Mouse (Mus musculus): ENCODE results near the gene Foxk2.
"Not testable (repeated sequence)": the region's sequence is repeated elsewhere in the genome, so short reads cannot be mapped to it uniquely, and the experiment has no call there.

Foxk2 gene

DNA sequence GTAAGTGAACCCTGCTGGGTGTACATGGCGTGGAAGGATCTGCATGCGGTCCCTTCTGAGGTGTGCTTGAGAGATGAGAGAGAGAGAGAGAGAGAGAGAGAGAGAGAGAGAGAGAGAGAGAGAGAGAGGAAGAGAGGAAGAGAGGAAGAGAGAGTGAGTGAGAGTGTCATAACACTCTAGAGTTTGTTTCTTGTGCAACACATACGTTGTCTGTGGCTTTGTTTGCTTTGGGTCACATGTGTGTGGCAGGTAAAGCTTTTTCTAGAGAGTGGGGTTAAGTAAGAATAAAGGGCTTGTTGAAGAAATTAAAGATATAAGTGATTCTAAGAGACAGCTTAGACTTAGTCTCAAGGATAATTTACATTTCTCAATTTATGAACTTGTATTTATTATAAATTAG, 18.2 kb downstream of the Foxk2 start:
- DNase-seq (ENCODE audit: low spot score in 2 of 2): no peak

DNA sequence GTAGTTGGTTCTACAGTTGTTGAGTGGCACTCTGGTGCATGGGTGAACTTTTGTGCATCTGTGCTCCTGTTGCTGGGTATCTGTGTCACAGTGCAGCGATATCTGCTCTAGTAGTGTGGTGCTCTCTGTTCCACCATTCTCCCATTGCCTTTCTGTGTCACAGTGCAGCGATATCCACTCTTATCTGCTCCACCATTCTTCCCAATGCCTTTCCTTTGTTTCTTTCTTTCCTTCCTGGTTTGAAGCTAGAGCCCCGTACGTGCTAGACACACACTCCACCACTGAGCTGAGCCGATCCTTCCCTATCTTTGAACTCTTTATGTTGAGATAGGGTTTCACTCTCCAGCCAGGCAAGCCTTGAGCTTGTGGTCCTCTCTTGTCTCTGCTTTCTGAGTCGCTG, 23.1 kb downstream of the Foxk2 start:
- no peak for DNase-seq (ENCODE audit: low spot score in 2 of 2)

DNA sequence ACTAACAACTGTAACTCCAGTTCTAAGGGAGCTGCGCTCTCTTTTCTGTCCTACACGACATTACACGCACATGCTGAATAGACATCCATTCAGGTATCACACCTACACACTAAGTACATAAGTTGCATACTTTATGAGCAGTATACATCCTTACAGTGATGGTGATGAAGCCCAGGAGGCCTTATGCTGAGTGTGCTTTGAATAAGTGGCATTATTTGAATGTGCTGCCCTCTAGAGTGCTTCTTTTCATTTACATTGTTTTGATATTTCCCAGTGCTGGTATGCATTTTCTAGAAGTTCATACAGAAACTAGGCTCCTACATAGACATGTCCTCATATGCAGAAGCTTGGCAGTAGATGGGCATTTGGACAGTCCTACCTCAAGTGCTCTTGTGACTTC, 30.1 kb downstream of the Foxk2 start:
- no peak for DNase-seq (ENCODE audit: low spot score in 2 of 2)

DNA sequence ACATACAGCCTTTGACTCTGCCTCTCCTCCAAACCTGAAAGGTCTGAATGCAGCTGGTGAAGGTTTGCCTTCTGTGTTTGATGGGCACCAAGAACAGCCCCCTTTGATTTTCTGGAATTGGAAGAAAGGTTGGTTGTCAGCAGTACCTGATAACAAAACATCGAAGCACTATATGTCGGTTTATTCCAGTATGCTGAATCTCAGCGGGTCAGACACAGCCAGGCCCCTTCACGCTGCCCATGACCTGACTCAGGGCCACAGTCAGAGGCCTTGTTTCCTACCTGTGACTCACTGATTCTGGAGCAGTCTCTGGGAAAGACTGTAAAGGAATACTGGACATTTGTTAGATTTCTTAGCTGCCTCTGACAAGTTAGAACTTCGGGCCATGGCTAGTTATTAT, 35.0 kb downstream of the Foxk2 start:
- no peak for DNase-seq (ENCODE audit: low spot score in 2 of 2)

DNA sequence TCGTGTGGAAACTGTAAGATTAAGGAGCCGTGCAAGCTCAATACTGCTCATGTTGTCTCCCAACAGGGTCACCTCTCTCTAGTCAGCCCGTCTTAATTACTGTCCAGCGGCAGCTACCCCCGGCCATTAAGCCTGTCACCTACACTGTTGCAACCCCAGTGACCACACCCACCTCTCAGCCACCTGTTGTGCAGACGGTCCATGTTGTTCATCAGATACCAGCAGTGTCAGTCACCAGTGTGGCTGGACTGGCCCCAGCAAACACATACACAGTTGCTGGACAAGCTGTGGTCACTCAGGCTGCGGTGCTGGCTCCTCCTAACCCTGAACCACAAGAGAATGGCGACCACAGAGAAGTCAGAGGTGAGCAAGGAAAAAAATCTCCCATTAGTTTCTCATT, 38.7 kb downstream of the Foxk2 start:
- DNase-seq (ENCODE audit: low spot score in 2 of 2): no peak

DNA sequence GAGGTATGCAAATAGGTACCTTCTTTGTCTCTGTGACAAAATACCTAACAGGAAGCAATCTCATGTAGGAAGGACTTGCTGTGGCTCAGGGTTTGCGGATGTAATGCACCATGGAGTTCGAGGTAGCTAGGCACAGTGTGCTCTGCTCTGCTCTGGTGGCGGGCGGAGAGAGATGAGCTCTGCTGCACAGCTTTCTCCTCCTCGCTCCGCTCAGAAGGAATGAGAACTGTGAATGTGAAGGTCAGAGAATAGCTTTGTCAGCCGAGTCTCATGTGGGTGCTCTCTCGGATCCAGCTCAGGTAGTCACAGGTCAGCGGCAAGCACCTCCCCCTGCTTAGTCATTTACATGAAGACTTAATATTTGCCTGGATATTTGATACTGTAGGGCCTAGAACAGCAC, 40.5 kb downstream of the Foxk2 start:
- DNase-seq (ENCODE audit: low spot score in 2 of 2): no peak

DNA sequence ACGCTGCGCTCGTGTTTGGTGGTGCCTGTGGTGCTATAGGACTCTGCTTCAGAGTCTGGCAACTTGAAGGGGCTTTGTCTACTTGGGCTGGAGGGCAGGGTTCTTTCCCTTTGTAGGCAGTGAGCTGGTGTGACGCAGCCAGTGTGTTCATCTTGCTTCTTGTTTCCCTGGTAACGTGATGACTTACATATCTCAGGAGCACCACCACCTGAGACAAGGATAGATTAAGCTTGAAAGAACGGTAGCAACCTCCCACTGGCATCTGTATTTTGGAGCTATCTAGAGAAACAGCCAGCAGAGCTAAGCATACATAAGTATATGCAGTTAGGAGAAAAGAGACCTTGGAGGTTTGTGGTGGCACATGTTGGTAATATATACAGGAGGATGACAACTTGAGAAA, 45.6 kb downstream of the Foxk2 start:
- peak; percentile 58 to 69 for DNase-seq (ENCODE audit: low spot score in 2 of 2)

DNA sequence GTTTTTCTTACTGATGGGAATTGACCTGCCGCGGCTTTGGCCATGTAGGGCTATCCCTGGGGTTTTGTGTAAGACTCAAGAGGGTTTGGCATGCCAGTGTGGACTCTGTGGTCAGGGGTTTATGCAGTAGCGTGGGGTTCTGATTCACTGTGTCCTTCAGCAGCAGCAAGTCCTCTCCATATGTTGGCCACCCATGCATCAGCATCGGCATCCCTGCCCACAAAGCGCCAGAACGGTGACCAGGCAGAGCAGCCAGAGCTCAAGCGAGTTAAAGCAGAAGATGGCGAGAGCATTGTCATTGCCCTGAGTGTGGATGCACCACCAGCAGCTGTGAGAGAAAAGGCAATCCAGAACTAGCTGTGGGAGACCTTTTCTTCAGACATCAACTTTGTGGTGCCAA, 46.8 kb downstream of the Foxk2 start:
- DNase-seq (ENCODE audit: low spot score in 2 of 2): no peak

DNA sequence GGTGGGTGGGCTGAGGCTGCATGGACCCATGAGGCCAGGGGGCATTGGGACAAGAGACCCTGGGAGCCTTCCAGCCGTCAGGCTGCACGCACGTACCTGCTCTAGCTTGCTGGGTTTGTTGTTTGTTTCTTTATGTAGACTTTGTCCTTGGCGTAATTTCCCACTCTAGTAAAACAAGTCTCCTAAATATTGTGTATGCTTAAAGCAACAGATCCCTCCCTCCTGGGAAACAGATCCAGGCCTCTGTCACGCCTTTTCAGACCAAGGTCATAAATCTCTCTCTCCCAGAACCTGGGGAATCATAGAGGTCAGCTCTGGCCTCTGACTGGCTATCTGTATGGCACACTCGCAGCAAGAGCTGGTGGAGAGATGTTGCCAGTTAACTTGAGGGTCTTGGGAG, 47.9 kb downstream of the Foxk2 start:
- DNase-seq (ENCODE audit: low spot score in 2 of 2): not testable (repeated sequence)

DNA sequence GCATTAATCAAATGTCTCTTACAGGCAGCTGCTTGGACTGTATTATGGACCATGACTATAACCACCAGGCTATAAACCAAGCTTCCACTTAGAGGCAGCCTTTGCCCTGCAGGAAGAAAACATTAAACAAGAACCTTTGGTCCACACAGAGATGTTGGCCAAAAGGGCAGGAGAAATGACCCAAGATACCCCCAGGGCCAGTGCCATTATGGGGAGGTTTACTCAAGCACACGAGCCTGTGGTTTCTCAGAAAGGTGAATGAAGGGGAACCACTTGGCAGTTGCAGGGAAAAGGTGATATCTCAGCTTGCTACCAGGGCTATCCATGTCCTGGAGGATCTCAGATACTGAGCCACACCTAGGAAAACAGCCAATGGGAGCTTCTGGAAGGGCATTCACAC, 66.2 kb downstream of the Foxk2 start:
- no peak for DNase-seq (ENCODE audit: low spot score in 2 of 2)

DNA sequence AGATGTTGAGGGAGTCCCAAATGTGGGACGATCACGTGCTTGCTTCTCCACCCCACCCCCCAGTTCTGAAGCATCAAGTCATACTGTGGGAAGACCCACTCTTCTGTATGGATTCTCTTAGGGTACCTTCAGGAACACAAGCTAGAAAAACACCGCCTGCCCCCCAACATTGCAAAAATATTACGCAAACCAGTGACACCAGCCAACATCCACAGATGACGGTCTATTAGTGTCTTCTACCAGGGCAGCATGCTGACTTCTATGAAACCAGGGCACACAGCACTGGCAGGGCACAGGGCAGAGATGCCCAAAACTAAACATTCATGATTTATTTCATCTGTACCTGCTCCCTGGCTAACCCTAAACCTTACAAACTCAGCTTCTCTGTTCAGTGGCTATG, 66.9 kb downstream of the Foxk2 start:
- no peak for DNase-seq (ENCODE audit: low spot score in 2 of 2)

DNA sequence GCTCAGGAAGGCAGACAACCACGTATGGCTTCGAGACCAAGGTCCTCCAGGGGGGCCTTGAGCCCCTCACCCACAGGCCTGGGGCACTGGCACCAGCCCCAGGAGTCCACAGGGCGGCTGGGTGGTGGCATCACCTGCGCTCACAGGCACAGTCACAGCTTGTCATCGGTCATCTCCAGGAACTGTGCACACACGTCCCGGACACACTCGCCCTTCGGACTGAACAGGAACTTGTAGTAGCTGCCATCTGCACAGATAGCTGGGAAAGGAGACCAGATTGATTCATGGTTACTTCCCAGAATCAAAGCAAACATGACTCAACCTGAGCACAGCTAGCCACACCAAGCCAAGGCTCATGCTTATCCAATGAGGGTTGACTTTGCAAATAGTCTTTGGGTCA, 68.4 kb downstream of the Foxk2 start:
- DNase-seq (ENCODE audit: low spot score in 2 of 2): no peak

DNA sequence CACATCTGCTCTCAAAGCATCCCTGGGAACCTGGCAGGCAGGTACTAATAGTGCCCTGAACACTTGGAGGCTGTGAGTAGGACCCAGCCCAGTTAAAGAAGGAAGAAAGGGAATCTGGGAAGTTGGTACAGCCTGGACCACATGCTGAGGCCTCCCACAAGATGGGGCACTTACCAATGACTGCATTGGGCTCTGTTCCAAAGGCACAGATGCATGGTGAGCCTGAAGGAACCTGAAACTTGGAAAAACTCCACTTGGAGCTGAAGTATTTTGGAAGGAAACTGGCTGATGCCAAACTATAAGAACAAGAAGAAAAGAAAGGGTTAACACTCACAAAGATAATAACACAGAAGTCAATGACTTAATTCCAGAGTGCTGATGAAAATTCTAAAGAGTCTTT, 68.8 kb downstream of the Foxk2 start:
- DNase-seq (ENCODE audit: low spot score in 2 of 2): no peak

DNA sequence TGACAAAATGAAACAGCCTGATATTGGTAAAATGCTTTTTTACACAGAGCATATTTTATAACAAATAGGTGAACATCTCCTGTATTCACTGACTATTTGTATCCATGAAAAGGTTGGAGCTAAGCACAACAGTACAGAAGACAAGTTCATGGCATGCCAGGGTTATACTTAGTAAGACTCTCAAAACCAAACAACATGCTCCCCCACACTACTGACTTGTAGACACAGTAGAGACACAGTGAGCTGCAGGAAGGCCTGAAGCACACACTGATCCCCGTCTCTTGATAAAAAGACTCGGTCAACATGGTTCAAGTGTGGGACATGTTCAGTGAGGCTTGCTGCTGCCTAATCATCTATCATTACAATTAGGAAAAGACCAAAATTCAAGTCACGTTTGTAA, 71.9 kb downstream of the Foxk2 start:
- no peak for DNase-seq (ENCODE audit: low spot score in 2 of 2)

DNA sequence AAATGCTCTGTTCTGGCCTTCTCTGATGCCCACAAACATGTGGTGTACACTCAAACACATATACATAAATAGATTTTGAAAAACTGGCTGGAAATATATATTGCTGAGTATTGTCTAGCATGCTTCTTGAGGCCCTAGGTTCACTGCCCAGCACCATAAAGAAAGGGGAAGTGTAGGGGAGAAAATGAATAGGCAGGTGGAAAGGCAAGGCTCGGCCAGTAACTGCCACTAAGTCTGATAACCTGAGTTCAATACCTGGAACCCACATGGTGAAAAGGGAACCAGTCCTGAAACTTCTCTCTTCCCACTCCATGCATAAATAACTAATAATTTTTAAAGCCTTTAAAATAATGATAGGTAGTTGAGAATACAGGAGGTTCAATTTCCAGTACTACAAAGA, 79.9 kb downstream of the Foxk2 start:
- DNase-seq (ENCODE audit: low spot score in 2 of 2): no peak

DNA sequence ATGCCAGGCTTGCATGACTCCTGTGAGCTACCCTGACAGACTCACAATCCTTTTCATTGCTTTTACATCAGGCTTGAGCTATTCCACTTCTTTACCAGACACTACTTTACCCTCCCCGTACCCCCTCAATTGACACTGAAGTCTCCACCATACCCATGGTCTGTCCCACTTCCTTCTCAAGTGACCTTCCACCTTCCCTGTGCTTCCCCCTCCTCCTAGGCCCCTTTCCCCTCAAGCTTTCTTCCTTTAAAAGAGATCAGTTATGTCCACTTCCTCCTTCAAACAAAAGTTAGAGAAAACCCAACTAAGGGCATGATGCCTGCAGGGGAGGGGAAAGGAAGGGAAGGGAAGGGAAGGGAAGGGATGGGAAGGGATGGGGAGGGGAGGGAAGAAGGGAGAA, 80.5 kb downstream of the Foxk2 start:
- no peak for DNase-seq (ENCODE audit: low spot score in 2 of 2)

DNA sequence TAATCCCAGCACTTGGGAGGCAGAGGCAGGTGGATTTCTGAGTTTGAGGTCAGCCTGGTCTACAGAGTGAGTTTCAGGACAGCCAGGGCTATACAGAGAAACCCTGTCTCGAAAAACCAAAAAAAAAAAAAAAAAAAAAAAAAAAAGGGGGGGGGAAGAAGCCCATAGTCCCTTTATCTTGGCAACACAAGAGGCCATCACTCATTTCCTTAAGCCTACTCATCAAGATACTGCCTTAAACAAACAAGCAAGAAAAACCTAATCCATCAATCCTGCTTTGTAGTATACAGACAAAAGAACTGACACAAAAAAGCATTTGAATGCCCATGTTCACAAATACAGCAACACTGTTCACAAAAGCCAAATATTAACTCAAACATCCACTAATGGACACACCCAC, 82.6 kb downstream of the Foxk2 start:
- DNase-seq (ENCODE audit: low spot score in 2 of 2): not testable (repeated sequence)

DNA sequence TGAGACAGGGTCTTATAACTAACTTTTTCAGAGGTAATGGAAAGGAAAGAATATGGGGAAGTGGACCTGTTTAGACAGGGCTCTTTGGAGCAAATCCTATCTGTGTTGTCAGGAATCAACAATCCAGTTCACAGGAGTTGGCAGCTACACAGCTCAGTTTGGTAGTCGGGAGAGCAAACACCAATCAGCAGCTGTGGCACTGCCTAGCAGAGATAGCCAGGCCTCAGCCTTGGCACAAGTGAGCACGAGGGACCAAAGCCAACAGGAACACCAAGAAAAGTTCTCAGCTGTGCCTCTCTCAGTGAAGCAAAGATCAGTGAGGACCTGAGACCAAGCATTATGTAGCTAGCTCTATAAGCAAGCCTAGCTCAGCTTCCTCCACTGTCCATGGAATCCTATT, 87.2 kb downstream of the Foxk2 start:
- DNase-seq (ENCODE audit: low spot score in 2 of 2): no peak

DNA sequence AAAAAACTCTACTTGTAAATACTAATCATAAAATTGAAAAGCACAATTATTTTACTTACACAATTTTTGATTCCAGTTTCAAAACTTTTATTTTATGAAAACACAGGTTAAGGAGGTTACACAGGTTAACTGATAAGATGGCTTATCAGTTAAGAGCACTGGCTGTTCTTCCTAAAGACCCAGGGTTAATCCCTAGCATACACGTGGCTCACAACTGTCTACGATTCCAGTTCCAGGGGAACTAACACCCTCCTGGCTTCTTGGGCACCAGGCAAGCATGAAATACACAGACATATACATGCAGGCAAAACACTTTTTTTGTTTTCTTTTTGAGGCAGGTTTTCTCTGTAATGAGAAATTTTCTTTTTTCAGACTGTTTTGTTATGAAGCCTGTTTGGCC, 88.4 kb downstream of the Foxk2 start:
- DNase-seq (ENCODE audit: low spot score in 2 of 2): no peak

DNA sequence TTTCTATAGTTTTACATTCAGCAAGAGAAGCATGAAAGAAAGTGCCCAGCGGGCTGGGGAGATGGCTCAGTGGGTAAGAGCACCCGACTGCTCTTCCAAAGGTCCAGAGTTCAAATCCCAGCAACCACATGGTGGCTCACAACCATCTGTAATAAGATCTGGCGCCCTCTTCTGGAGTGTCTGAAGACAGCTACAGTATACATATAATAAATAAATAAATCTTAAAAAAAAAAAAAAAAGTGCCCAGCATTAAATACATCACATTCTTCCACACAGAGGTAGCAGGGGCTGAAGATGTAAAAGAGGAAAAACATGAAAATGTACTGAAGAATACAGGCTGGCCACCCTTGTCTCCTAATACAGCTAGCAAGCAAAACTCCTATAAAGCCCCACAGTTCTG, 88.9 kb downstream of the Foxk2 start:
- not testable (repeated sequence) for DNase-seq (ENCODE audit: low spot score in 2 of 2)

DNA sequence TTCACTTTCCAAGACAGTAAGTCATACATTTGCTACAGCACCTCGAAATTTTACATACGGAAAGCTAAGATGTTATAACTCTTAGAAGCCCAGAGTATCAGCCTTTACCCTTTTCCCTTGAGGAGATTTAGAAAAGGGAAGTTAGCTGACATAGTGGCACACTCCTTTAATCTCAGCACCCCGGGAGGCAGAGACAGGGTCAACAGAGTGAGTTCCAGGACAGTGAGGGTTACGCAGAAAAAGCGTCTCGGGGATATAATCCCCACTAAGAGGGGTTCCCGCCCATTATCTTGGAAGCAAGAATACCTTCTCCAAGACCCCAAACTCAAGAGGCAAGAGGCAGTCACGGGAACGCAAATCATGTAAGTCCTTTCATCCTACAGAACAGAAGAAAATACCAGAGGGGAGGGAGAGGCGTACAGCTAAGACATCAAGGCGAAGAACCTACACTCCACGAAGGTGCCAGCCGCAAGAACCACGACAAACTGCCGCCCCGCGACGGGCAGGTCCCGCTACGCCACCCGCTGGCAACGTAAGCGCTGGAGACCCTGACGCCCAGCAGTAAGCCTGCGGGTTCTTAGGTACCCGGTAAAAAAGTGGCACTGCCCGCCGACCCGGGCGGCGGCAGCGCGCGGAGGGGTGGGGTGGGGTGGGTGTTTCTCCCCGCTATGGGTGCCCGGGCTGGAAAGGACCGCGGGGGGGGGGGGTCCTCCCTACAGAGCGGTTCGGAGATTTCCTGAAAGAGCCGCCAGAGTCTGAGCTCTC, 93.7 kb downstream of the Foxk2 start:
- peak; percentile 49 to 55 for DNase-seq (ENCODE audit: low spot score in 2 of 2)

DNA sequence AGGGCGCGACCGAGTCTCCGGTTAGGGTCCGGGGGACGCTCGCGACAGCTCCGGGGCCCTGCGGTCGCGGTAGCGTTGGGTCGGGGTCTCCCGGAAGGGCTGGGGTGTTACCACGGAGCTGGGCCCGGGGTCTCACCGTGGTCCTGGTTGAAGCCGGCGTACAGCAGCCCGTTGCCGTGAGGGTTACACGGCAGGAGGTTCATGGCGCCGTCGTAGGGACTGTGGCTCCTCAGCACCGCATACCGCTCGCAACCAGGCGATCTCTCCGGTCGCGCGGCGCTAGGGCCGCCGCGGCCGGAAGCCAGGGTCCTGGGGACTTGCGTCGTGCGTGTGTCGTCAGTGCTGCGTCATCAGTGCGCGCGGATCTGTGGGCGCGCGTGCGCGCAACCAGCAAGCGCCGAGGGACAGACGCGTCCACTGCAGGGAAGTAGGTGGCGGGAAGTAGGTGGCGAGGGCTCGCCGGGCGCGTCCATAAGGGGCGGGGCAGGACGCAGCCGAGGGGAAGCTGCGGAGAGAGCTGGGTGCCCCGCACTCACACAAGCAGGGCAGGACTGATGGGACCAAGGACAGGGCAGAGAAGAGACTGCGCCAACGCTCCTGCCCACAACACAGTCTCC, 94.4 kb downstream of the Foxk2 start, which contains the start of gene Wdr45b:
Gene Wdr45b, minus strand, starts transcription at position 355 of the 617 bp plus-strand sequence.
- peak; percentile 98 to 99 for DNase-seq (ENCODE audit: low spot score in 2 of 2)

All from right cerebral cortex, postnatal 10 days (tissue).